Mouse (Mus musculus): Measurements from ENCODE around the gene Olfr1079. TPM values are rescaled to one million over a fixed set of nuclear protein-coding genes. Genes with fewer than 3 reads are reported as not detected.

The Olfr1079 gene
- not detected in 2 replicates for polyA plus RNA-seq (2021; fragmentation: Nextera tagmentation)
- long read RNA-seq, experiment 1: 0 reads
- long read RNA-seq, experiment 2: 0 reads

DNA sequence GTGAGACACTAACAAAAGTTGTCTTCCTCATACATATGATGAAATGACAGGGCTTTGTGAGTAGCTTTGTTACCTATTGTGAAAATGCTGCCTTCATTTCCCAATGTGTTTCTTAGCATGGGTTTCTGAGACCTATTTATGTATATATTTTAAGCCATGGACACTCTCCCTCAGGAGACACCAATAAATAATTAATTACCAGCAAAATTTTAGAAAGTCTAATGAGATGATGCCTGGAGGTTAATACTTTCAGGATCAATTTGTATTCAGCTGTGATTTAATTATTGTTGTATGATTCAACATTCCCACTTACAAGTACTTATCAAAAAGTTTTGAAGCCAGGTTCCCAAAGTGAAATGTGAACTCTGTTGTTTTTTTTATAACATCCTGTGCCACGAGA is at the start of gene Olfr1079:
Gene Olfr1079, minus strand, starts transcription at position 101 of the 400 bp plus-strand sequence.

DNA sequence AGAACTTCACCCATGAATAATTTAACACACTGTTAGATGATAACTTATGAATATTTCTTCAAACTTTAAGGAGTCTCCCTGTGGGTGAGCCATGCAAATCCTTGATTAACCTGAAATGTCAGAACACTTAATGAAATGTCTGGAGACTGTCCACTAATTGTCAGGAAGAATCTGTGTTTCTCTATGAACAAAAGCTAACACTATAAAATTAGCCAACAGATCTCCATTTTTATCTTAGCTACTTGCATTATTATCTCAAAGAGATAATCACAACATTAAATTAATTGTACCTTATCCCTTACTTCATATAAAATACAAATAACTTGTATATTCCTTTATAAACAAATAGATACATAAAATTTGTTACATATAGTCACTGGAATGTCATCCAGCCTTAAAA is 15.9 kb upstream of the Olfr1079 start, which contains the start of gene Olfr1080:
Gene Olfr1080, minus strand, starts transcription at position 101 of the 400 bp plus-strand sequence.

GRCm38 (mm10) chr2:86508161-86508560 is 34.1 kb downstream of the Olfr1079 start, which contains the start of gene Olfr1076:
TSS of gene Olfr1076 (plus strand) at chr2:86508461.

DNA sequence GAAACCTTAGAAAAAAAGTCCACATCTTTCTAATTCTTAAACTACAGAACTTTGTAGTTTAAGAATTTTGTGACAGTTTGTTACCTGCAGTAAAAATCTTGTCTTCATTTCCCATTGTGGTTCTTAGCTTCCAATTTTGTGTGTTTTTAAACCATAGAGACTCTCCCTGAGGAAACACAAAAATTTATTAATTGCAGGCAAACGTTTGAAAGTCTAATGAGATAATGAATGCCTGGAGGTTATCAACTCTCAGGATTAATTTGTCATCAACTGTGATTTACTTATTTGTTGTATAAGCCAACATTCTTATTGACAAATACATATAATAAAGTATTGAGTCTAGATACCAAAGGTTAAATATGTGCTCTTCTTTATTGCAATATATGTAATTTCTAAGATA is 55.0 kb downstream of the Olfr1079 start, which contains the start of gene Olfr228:
Gene Olfr228, minus strand, starts transcription at position 101 of the 400 bp plus-strand sequence.

Other genes with a start within 250 kb of the Olfr1079 start
- gene Olfr1053, start 227.2 kb downstream of the Olfr1079 start, polyA plus RNA-seq (2021; fragmentation: Nextera tagmentation): not detected in 2 replicates
- not detected in 2 replicates for gene Olfr1054, start 207.0 kb downstream of the Olfr1079 start, polyA plus RNA-seq (2021; fragmentation: Nextera tagmentation)
- gene Olfr1055, start 192.2 kb downstream of the Olfr1079 start, polyA plus RNA-seq (2021; fragmentation: Nextera tagmentation): not detected in 2 replicates
- not detected in 2 replicates for gene Olfr1056, start 180.0 kb downstream of the Olfr1079 start, polyA plus RNA-seq (2021; fragmentation: Nextera tagmentation)
- gene Olfr1057, start 164.1 kb downstream of the Olfr1079 start, polyA plus RNA-seq (2021; fragmentation: Nextera tagmentation): not detected in 2 replicates
- gene Olfr1058, start 153.9 kb downstream of the Olfr1079 start, polyA plus RNA-seq (2021; fragmentation: Nextera tagmentation): not detected in 2 replicates
- not detected in 2 replicates for gene Olfr1061, start 128.4 kb downstream of the Olfr1079 start, polyA plus RNA-seq (2021; fragmentation: Nextera tagmentation)
- gene Olfr1062, start 115.7 kb downstream of the Olfr1079 start, polyA plus RNA-seq (2021; fragmentation: Nextera tagmentation): not detected in 2 replicates
- not detected in 2 replicates for gene Olfr1065, start 91.9 kb downstream of the Olfr1079 start, polyA plus RNA-seq (2021; fragmentation: Nextera tagmentation)
- not detected in 2 replicates for gene Olfr1066, start 86.2 kb downstream of the Olfr1079 start, polyA plus RNA-seq (2021; fragmentation: Nextera tagmentation)
- gene Olfr228, start 55.1 kb downstream of the Olfr1079 start, polyA plus RNA-seq (2021; fragmentation: Nextera tagmentation): not detected in 2 replicates
- gene Olfr1076, start 34.0 kb downstream of the Olfr1079 start, polyA plus RNA-seq (2021; fragmentation: Nextera tagmentation): not detected in 2 replicates
- not detected in 2 replicates for gene Olfr1080, start 15.8 kb upstream of the Olfr1079 start, polyA plus RNA-seq (2021; fragmentation: Nextera tagmentation)
- not detected in 2 replicates for gene Olfr1082, start 56.5 kb upstream of the Olfr1079 start, polyA plus RNA-seq (2021; fragmentation: Nextera tagmentation)
- gene Olfr1084, start 97.2 kb upstream of the Olfr1079 start, polyA plus RNA-seq (2021; fragmentation: Nextera tagmentation): not detected in 2 replicates
- gene Olfr1085, start 119.5 kb upstream of the Olfr1079 start, polyA plus RNA-seq (2021; fragmentation: Nextera tagmentation): not detected in 2 replicates
- gene Olfr1086, start 137.6 kb upstream of the Olfr1079 start, polyA plus RNA-seq (2021; fragmentation: Nextera tagmentation): not detected in 2 replicates
- not detected in 2 replicates for gene Olfr1087, start 155.9 kb upstream of the Olfr1079 start, polyA plus RNA-seq (2021; fragmentation: Nextera tagmentation)
- not detected in 2 replicates for gene Olfr1089, start 191.2 kb upstream of the Olfr1079 start, polyA plus RNA-seq (2021; fragmentation: Nextera tagmentation)
- gene Olfr1090, start 216.5 kb upstream of the Olfr1079 start, polyA plus RNA-seq (2021; fragmentation: Nextera tagmentation): not detected in 2 replicates
- not detected in 2 replicates for gene Olfr1093, start 240.0 kb upstream of the Olfr1079 start, polyA plus RNA-seq (2021; fragmentation: Nextera tagmentation)

Measured in left cerebral cortex, adult 6 months (tissue).